Mouse (Mus musculus): ENCODE results near the gene Mttp.

Mttp gene

GRCm38 (mm10) chr3:138051431-138051830 is 93.3 kb downstream of the Mttp start:
- DNase-seq (ENCODE audit: low spot score in 2 of 2): no peak

DNA sequence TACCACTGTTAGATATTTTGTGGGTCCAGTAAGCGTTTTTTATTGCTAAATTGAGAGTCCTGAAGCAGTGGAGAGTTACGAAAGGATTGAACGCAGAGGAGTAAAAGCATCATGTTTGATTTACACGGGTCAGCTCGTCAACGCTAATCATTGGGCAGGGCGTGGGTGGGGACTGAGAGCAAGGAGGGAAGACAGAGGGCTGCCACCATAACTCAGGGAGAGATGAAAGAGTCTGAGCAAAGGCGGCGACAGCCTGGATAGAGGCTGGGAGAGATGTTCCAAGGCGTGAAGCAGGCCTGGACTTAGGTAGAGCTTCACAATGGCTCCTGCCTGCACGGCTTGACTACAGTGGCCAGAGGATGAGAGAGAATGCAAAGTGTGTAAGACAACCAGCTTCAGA is 94.0 kb downstream of the Mttp start:
- no peak for DNase-seq (ENCODE audit: low spot score in 2 of 2)

DNA sequence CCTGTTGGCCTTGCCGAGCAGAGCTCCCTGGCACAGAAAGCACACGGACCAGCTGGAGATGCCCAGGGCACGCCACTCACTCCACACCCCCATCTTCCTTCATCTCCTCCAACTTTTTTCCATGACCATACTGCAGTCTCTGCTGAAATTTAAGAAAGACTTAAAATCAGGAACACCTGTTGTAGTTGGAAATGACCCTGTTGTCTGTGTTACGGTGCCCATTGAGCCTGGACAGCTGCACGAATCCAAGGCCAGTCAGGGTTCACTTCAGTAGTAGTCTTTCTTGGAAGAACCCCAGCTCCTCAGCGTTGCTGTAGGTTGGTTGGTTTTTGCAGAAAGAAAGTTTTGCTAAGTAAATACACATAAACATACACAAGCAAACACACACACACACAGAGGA is 95.2 kb downstream of the Mttp start:
- DNase-seq (ENCODE audit: low spot score in 2 of 2): no peak

GRCm38 (mm10) chr3:138043316-138043715 is 101.5 kb downstream of the Mttp start:
- DNase-seq (ENCODE audit: low spot score in 2 of 2): no peak

DNA sequence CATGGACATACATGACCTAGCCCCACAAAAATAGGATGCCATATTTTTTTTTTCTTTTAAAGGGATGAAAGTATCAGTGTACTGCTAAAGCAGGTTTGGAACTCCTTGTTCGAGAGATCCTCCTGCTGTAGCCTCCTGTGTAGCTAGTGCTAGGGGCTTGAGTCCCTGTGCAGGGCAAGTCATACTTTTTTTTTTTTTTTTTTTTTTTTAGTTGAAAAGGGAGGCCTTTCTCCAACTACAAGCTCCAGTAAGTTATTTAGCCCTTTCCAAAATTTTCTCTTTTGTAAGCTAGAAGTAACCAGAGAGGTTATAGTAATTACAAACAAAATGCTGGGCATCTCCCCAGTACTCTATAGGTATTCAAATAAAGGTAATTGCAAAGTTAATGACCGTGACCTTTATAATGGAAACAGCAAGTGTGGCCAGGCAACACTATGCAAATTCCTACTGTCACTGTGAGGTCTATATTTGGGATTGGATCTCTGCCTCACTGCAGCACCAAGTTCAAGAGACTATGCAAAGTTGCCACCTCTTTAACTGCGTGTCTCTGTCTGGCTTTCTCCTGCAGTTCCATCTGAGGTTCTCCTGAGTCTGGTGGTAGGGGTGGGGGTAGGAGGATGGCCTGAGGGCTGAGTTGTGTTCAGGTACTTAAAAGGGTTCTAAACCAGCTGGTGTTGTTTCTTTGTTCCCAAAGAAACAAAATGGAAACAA is 103.0 kb downstream of the Mttp start:
- DNase-seq (ENCODE audit: low spot score in 2 of 2): peak in 1 of 2 experiments; percentile 25

GRCm38 (mm10) chr3:138040938-138041337 is 103.8 kb downstream of the Mttp start:
- no peak for DNase-seq (ENCODE audit: low spot score in 2 of 2)
